Mouse (Mus musculus) brain, embryonic 14.5 days (tissue): ENCODE data around the gene Usp40. TPM values are rescaled to one million over a fixed set of nuclear protein-coding genes. Genes with fewer than 3 reads are reported as not detected.
A peak's percentile ranks its signal among the peaks of the same experiment; 100 is the strongest.

ENCODE experiments used
- DNase-seq: peaks from one replicate; pipeline ENCODE4 v3.0.0-alpha.2; 2011; ENCODE audit warnings: low read depth
- CTCF ChIP-seq: fragments of 200-500 bp; IDR thresholded peaks from 2 replicates; pipeline ENCODE4 v1.5.1; 2012; ENCODE audit warnings: inconsistent platforms, mild to moderate bottlenecking, moderate library complexity, borderline replicate concordance; ENCODE audit not compliant: insufficient read depth, insufficient read length; ENCODE audit errors: extremely low read depth
- POLR2A ChIP-seq: fragments of 200-500 bp; IDR thresholded peaks from 2 replicates; pipeline ENCODE4 v1.6.1; 2012; ENCODE audit warnings: mild to moderate bottlenecking, inconsistent platforms, borderline replicate concordance; ENCODE audit not compliant: poor library complexity, insufficient read depth, insufficient read length, severe bottlenecking; ENCODE audit errors: extremely low read depth
- polyA plus RNA-seq: library from polyadenylated mRNA; depleted of rRNA; stranded (reverse); fragments of >200 nt; gene quantifications from 2 replicates; pipeline ENCODE4 v1.2.3, GENCODE M21; 2012

The Usp40 gene
- polyA plus RNA-seq, 1 experiment, result 21.4 TPM

GRCm38 (mm10) chr1:87992716-87993115, 15.6 kb downstream of the Usp40 start:
- no peak for TF ChIP-seq POLR2A
- no peak for TF ChIP-seq CTCF
- no peak for DNase-seq

GRCm38 (mm10) chr1:87982291-87982690, 26.1 kb downstream of the Usp40 start:
- TF ChIP-seq POLR2A, result no peak
- TF ChIP-seq CTCF, result no peak

GRCm38 (mm10) chr1:87970381-87970780, 38.0 kb downstream of the Usp40 start:
- DNase-seq, result no peak
- TF ChIP-seq CTCF (no peak), POLR2A (no peak)

More at GRCm38 (mm10) chr1:87982291-87982690, 26.1 kb downstream of the Usp40 start:
- peak; percentile 24 for DNase-seq

GRCm38 (mm10) chr1:87961459-87962167, 46.7 kb downstream of the Usp40 start:
- no peak for DNase-seq
- TF ChIP-seq CTCF (no peak), POLR2A (no peak)

GRCm38 (mm10) chr1:87960752-87961151, 47.6 kb downstream of the Usp40 start:
- TF ChIP-seq CTCF, result no peak
- no peak for TF ChIP-seq POLR2A
- DNase-seq, result no peak

GRCm38 (mm10) chr1:87959998-87960431, 48.3 kb downstream of the Usp40 start:
- no peak for TF ChIP-seq POLR2A
- no peak for TF ChIP-seq CTCF
- no peak for DNase-seq

GRCm38 (mm10) chr1:87959532-87959931, 48.8 kb downstream of the Usp40 start:
- DNase-seq, result no peak
- TF ChIP-seq CTCF (no peak), POLR2A (no peak)

GRCm38 (mm10) chr1:87958931-87959330, 49.4 kb downstream of the Usp40 start:
- TF ChIP-seq POLR2A (no peak), CTCF (no peak)
- DNase-seq, result no peak

- TF ChIP-seq POLR2A (no peak), CTCF (no peak)
- DNase-seq, result no peak
Observed at GRCm38 (mm10) chr1:87953073-87953472, 55.3 kb downstream of the Usp40 start.

- DNase-seq, result no peak
- no peak for TF ChIP-seq POLR2A
Observed at GRCm38 (mm10) chr1:87951641-87952040, 56.7 kb downstream of the Usp40 start.

- TF ChIP-seq CTCF (no peak), POLR2A (no peak)
- DNase-seq, result no peak
Observed at GRCm38 (mm10) chr1:87947681-87948091, 60.7 kb downstream of the Usp40 start.

- TF ChIP-seq CTCF (no peak), POLR2A (no peak)
- no peak for DNase-seq
Observed at GRCm38 (mm10) chr1:87941765-87942164, 66.6 kb downstream of the Usp40 start.

GRCm38 (mm10) chr1:87936516-87936915, 71.8 kb downstream of the Usp40 start:
- DNase-seq, result peak; percentile 15
- TF ChIP-seq CTCF, result peak; percentile 48; the same call in 1 of the 2 replicates
- no peak for TF ChIP-seq POLR2A
